Mouse (Mus musculus): ENCODE measurements around the gene Olfr466. TPM values are rescaled to one million over a fixed set of nuclear protein-coding genes. Genes with fewer than 3 reads are reported as not detected.

Gene Olfr466
- polyA plus RNA-seq, 1 experiment from 2014 or later: not detected

- Histone ChIP-seq H3K9me3 (no peaks in the 10 kb centered on the region), H3K4me3 (peak overlapping the region; percentile 24), H3K27ac (no peak overlapping the region), H3K4me1 (no peaks in the 10 kb centered on the region), H3K27me3 (no peaks in the 10 kb centered on the region), H3K9ac (no peak overlapping the region), H3K4me2 (peak overlapping the region; percentile 44), H3K36me3 (no peaks in the 10 kb centered on the region)
- 25% methylated on average over 43 of the region's 46 CpGs for WGBS
- no peak for ATAC-seq (ENCODE audit: insufficient number of reproducible peaks, low FRiP score, low TSS enrichment, low read depth)
Observed at GRCm38 (mm10) chr13:65175734-65176471, 25.9 kb downstream of the Olfr466 start.

GRCm38 (mm10) chr13:65176472-65177091, 26.5 kb downstream of the Olfr466 start:
- Histone ChIP-seq H3K4me3 (no peak overlapping the region), H3K4me1 (no peaks in the 10 kb centered on the region), H3K27ac (no peak overlapping the region), H3K36me3 (no peaks in the 10 kb centered on the region), H3K9me3 (no peaks in the 10 kb centered on the region), H3K4me2 (no peak overlapping the region), H3K27me3 (no peaks in the 10 kb centered on the region), H3K9ac (no peak overlapping the region)
- 59% methylated on average over 15 of the region's 15 CpGs for WGBS
- no peak for ATAC-seq (ENCODE audit: insufficient number of reproducible peaks, low FRiP score, low TSS enrichment, low read depth)

- Histone ChIP-seq H3K9ac (no peak overlapping the region), H3K4me2 (no peak overlapping the region), H3K36me3 (no peaks in the 10 kb centered on the region), H3K9me3 (no peaks in the 10 kb centered on the region; the same call in 1 of the 2 replicates), H3K27me3 (no peaks in the 10 kb centered on the region), H3K4me3 (no peak overlapping the region), H3K4me1 (no peaks in the 10 kb centered on the region), H3K27ac (no peak overlapping the region)
- 73% methylated on average over 1 of the region's 1 CpGs for WGBS
- ATAC-seq (ENCODE audit: insufficient number of reproducible peaks, low FRiP score, low TSS enrichment, low read depth): no peak
Observed at GRCm38 (mm10) chr13:65200667-65201066, 50.6 kb downstream of the Olfr466 start.

Other genes with a start within 250 kb of the Olfr466 start
- 1.1 and 1.3 TPM in 2 replicates for gene Cntnap3, start 246.3 kb upstream of the Olfr466 start, polyA plus RNA-seq (2015; fragmentation: Nextera tagmentation; extraction: Ambion mirVana)
- gene Spata31, start 232.8 kb upstream of the Olfr466 start, polyA plus RNA-seq (2015; fragmentation: Nextera tagmentation; extraction: Ambion mirVana): not detected in 2 replicates
- not detected in 2 replicates for gene Spata31d1c, start 117.2 kb upstream of the Olfr466 start, polyA plus RNA-seq (2015; fragmentation: Nextera tagmentation; extraction: Ambion mirVana)
- not detected in 2 replicates for gene Prss47, start 97.5 kb upstream of the Olfr466 start, polyA plus RNA-seq (2015; fragmentation: Nextera tagmentation; extraction: Ambion mirVana)
- gene Mfsd14b, start 37.3 kb upstream of the Olfr466 start, polyA plus RNA-seq (2015; fragmentation: Nextera tagmentation; extraction: Ambion mirVana): 75.8 and 77.1 TPM in 2 replicates
- 0.09 and 0.10 TPM in 2 replicates for gene Olfr465-ps1, start 12.2 kb upstream of the Olfr466 start, polyA plus RNA-seq (2015; fragmentation: Nextera tagmentation; extraction: Ambion mirVana)
- gene Nlrp4f, start 55.7 kb downstream of the Olfr466 start, polyA plus RNA-seq (2015; fragmentation: Nextera tagmentation; extraction: Ambion mirVana): not detected in 2 replicates
- gene Gm10775, start 109.3 kb downstream of the Olfr466 start, polyA plus RNA-seq (2015; fragmentation: Nextera tagmentation; extraction: Ambion mirVana): not detected in 2 replicates
- 11.3 and 12.4 TPM in 2 replicates for gene Zfp369, start 128.6 kb downstream of the Olfr466 start, polyA plus RNA-seq (2015; fragmentation: Nextera tagmentation; extraction: Ambion mirVana)